Mouse (Mus musculus) heart, adult 2 months (tissue): ENCODE measurements around the gene Pdlim1.

Experiments
- CTCF ChIP-seq: fragments of 200-600 bp; IDR thresholded peaks from 2 replicates; pipeline ENCODE4 v1.8.1; 2022; ENCODE audit warnings: antibody characterized with exemption, mild to moderate bottlenecking, moderate library complexity
- EP300 ChIP-seq: fragments of 200-500 bp; IDR thresholded peaks from 2 replicates; pipeline ENCODE4 v1.6.1; 2011; ENCODE audit warnings: low read depth, low read length, control low read depth; ENCODE audit not compliant: insufficient read depth
- POLR2A ChIP-seq: fragments of 200-500 bp; IDR thresholded peaks from 2 replicates; pipeline ENCODE4 v1.6.1; 2011; ENCODE audit warnings: mild to moderate bottlenecking, low read depth, low read length, control low read depth; ENCODE audit not compliant: insufficient read depth

DNA sequence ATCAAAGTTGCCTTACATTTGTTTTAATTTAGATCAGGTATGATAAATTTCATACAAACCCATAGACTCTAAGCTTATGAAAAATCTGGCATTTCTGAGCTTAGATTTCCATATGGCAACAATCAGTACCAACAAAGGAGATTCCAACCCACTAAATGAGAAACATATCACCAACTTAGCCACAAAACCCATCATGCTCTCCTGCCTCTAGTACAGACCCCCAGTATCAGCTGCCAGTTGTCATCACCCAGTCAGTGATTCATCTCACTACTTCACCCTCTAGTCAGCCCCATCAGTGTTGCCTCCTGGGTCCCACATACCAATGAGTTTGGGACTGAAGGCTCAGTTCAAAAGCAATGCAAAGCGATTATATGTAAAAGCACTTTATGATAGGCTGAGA lies 12.2 kb downstream of the Pdlim1 start:
- TF ChIP-seq CTCF (no peak), EP300 (no peak), POLR2A (no peak)
